Mouse (Mus musculus): ENCODE data around the gene Zfp451. TPM values are rescaled to one million over a fixed set of nuclear protein-coding genes. Genes with fewer than 3 reads are reported as not detected.

Zfp451 gene
- polyA plus RNA-seq, 1 experiment from 2014 or later, result 23.8 TPM

DNA sequence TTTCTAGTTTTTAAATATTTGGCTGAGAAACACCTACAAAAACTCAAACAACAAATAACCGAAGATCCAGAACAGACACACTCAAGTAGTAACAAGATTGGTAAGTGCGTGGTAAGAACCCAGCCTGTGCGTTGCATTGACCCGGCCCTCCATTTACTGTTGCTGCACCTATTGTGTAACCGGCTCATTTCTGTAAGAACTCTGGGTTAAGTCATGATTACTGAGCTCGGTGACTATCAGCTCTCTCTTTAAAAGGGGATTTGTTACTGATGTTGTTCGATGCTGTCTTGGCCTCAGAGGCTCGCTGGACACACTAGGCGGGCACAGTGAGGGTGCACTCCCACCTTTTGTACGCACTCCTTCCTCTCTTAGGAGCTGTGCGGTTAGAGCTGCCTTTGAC, 76.1 kb downstream of the Zfp451 start:
- no peaks in the 10 kb centered on the region for H3K4me1 ChIP-seq
- no peak overlapping the region for H3K4me3 ChIP-seq
- H3K4me2 ChIP-seq, result no peak overlapping the region
- ATAC-seq (ENCODE audit: borderline replicate concordance, extremely low read depth, low FRiP score, low TSS enrichment), result no peak
- H3K36me3 ChIP-seq, result peaks cover 29% of the 10 kb centered on the region
- no peaks in the 10 kb centered on the region for H3K9me3 ChIP-seq
- 87% methylated on average over 11 of the region's 11 CpGs for WGBS
- H3K27ac ChIP-seq, result no peak overlapping the region
- H3K9ac ChIP-seq, result no peak overlapping the region
- no peaks in the 10 kb centered on the region for H3K27me3 ChIP-seq

DNA sequence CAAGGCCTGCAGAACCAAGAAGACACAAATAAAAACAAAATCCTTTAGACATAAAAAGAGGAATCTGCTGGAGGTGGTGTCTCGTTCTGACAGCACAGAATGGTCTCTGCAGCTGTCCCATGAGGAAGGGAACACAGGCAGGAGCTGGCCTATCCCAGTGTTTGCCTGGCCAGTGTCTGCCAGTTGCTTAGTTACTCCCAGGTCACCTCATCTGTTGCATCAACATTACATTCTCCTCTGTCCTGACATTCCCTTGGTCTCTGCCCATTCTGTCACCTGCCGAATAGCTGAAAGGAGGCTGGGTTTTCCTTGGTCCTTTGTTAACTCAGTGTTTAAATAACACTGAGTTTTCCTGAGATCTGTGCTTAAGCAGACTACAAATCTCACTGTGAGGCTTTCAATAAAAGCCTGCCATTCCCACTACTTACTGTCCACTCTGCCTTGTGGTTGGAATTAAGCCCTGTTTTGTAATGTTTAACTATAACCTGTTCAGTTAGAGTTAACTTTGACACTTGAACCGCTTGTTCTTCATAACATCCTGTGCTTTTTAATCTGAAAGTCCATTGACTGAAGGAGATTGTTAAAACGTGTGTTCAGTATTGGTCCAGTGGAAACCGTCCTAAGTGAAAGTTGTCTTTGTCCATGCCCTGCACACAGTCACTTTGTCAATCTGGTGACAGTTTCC, 80.3 kb downstream of the Zfp451 start:
- peaks cover 44% of the 10 kb centered on the region for H3K36me3 ChIP-seq

DNA sequence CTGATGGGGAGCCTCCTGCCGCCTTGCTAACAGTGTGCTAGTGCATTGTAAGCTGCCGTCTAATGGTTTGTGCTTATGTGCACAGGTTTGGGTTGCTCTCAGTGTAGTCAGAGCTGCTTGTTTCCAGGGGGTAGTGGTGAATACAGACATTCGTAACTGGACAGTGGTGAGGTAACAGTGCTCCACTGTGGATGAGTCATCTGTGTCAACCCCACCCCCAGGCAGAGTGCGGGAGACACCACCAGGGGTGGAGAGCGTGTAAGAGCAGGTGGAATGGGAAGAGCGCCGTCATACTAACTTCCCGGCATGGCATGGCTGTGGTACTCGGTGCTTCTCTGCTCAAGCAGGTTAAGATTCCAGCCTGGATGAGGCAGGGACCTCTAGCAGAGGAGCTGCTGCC, 81.4 kb downstream of the Zfp451 start:
- ATAC-seq (ENCODE audit: borderline replicate concordance, extremely low read depth, low FRiP score, low TSS enrichment), result no peak
- WGBS, result 85% methylated on average over 9 of the region's 9 CpGs
- Histone ChIP-seq H3K27ac (no peak overlapping the region), H3K4me2 (no peak overlapping the region), H3K36me3 (peaks cover 40% of the 10 kb centered on the region), H3K4me3 (no peak overlapping the region), H3K4me1 (no peaks in the 10 kb centered on the region), H3K9ac (no peak overlapping the region), H3K27me3 (no peaks in the 10 kb centered on the region), H3K9me3 (no peaks in the 10 kb centered on the region)

More for the DNA sequence above, 80.3 kb downstream of the Zfp451 start:
- no peaks in the 10 kb centered on the region for H3K9me3 ChIP-seq
- 53% methylated on average over 5 of the region's 5 CpGs for WGBS
- no peak for ATAC-seq (ENCODE audit: borderline replicate concordance, extremely low read depth, low FRiP score, low TSS enrichment)
- no peak overlapping the region for H3K4me3 ChIP-seq
- no peaks in the 10 kb centered on the region for H3K27me3 ChIP-seq
- H3K4me2 ChIP-seq, result no peak overlapping the region
- no peaks in the 10 kb centered on the region for H3K4me1 ChIP-seq
- no peak overlapping the region for H3K9ac ChIP-seq
- H3K27ac ChIP-seq, result no peak overlapping the region

- ATAC-seq (ENCODE audit: borderline replicate concordance, extremely low read depth, low FRiP score, low TSS enrichment), result no peak
- no peaks in the 10 kb centered on the region for H3K9me3 ChIP-seq
- peaks cover 6% of the 10 kb centered on the region for H3K4me1 ChIP-seq
- no peaks in the 10 kb centered on the region for H3K27me3 ChIP-seq
- H3K27ac ChIP-seq, result no peak overlapping the region
- WGBS, result 87% methylated on average over 5 of the region's 5 CpGs
- H3K36me3 ChIP-seq, result peaks cover 53% of the 10 kb centered on the region
- H3K4me2 ChIP-seq, result no peak overlapping the region
- no peak overlapping the region for H3K9ac ChIP-seq
- H3K4me3 ChIP-seq, result no peak overlapping the region
Observed at GRCm38 (mm10) chr1:33725086-33725485, 89.3 kb downstream of the Zfp451 start.

GRCm38 (mm10) chr1:33724516-33724915, 89.9 kb downstream of the Zfp451 start:
- Histone ChIP-seq H3K27ac (no peak overlapping the region), H3K4me2 (no peak overlapping the region), H3K9me3 (no peaks in the 10 kb centered on the region), H3K9ac (no peak overlapping the region), H3K4me1 (peaks cover 6% of the 10 kb centered on the region), H3K27me3 (no peaks in the 10 kb centered on the region), H3K36me3 (peaks cover 51% of the 10 kb centered on the region), H3K4me3 (no peak overlapping the region)
- no peak for ATAC-seq (ENCODE audit: borderline replicate concordance, extremely low read depth, low FRiP score, low TSS enrichment)
- 82% methylated on average over 6 of the region's 6 CpGs for WGBS

- H3K36me3 ChIP-seq, result peaks cover 33% of the 10 kb centered on the region
- H3K27ac ChIP-seq, result no peak overlapping the region
- 71% methylated on average over 7 of the region's 7 CpGs for WGBS
- H3K27me3 ChIP-seq, result no peaks in the 10 kb centered on the region
- peak overlapping the region; percentile 60 for H3K4me2 ChIP-seq
- H3K4me1 ChIP-seq, result peaks cover 6% of the 10 kb centered on the region
- H3K4me3 ChIP-seq, result peak overlapping the region; percentile 64; the same call in 1 of the 2 replicates
- no peak for ATAC-seq (ENCODE audit: borderline replicate concordance, extremely low read depth, low FRiP score, low TSS enrichment)
- no peaks in the 10 kb centered on the region for H3K9me3 ChIP-seq
- H3K9ac ChIP-seq, result no peak overlapping the region
Observed at GRCm38 (mm10) chr1:33721020-33721419, 93.4 kb downstream of the Zfp451 start.

GRCm38 (mm10) chr1:33720231-33720630, 94.2 kb downstream of the Zfp451 start:
- peak overlapping the region; percentile 60 for H3K4me2 ChIP-seq
- H3K27me3 ChIP-seq, result no peaks in the 10 kb centered on the region
- under 1% methylated on average over 41 of the region's 41 CpGs for WGBS
- no peaks in the 10 kb centered on the region for H3K9me3 ChIP-seq
- peak overlapping the region; percentile 70 for H3K9ac ChIP-seq
- peak; percentile 70; the same call in 1 of the 2 replicates for ATAC-seq (ENCODE audit: borderline replicate concordance, extremely low read depth, low FRiP score, low TSS enrichment)
- peaks cover 6% of the 10 kb centered on the region for H3K4me1 ChIP-seq
- H3K27ac ChIP-seq, result peak overlapping the region; percentile 89
- peak overlapping the region; percentile 64 for H3K4me3 ChIP-seq
- peaks cover 26% of the 10 kb centered on the region for H3K36me3 ChIP-seq

- peak within 1 kb of the TSS; percentile 64 for H3K4me3 ChIP-seq
- H3K27ac ChIP-seq, result peak within 1 kb of the TSS; percentile 89
- no peaks in the 10 kb centered on the region for H3K27me3 ChIP-seq
- H3K36me3 ChIP-seq, result peaks cover 22% of the 10 kb centered on the region
- peak within 1 kb of the TSS; percentile 60 for H3K4me2 ChIP-seq
- no peaks in the 10 kb centered on the region for H3K9me3 ChIP-seq
- WGBS, result under 1% methylated on average over 54 of the region's 54 CpGs
- H3K4me1 ChIP-seq, result peaks cover 6% of the 10 kb centered on the region
- ATAC-seq (ENCODE audit: borderline replicate concordance, extremely low read depth, low FRiP score, low TSS enrichment), result peak; percentile 95
- H3K9ac ChIP-seq, result peak within 1 kb of the TSS; percentile 70
Observed at GRCm38 (mm10) chr1:33719733-33720225, 94.6 kb downstream of the Zfp451 start, which contains the start of gene Rab23. Gene Rab23, plus strand, starts transcription at chr1:33719887.

GRCm38 (mm10) chr1:33717636-33718035, 96.8 kb downstream of the Zfp451 start:
- peaks cover 6% of the 10 kb centered on the region for H3K4me1 ChIP-seq
- H3K4me3 ChIP-seq, result no peak overlapping the region
- 76% methylated on average over 1 of the region's 1 CpGs for WGBS
- no peak overlapping the region for H3K9ac ChIP-seq
- H3K36me3 ChIP-seq, result peaks cover 6% of the 10 kb centered on the region; the same call in 1 of the 2 replicates
- ATAC-seq (ENCODE audit: borderline replicate concordance, extremely low read depth, low FRiP score, low TSS enrichment), result no peak
- H3K27ac ChIP-seq, result no peak overlapping the region
- no peak overlapping the region for H3K4me2 ChIP-seq
- no peaks in the 10 kb centered on the region for H3K9me3 ChIP-seq
- H3K27me3 ChIP-seq, result no peaks in the 10 kb centered on the region

GRCm38 (mm10) chr1:33714796-33715195, 99.6 kb downstream of the Zfp451 start:
- no peak overlapping the region for H3K9ac ChIP-seq
- no peaks in the 10 kb centered on the region for H3K4me1 ChIP-seq
- H3K4me2 ChIP-seq, result no peak overlapping the region
- no peaks in the 10 kb centered on the region for H3K27me3 ChIP-seq
- H3K36me3 ChIP-seq, result no peaks in the 10 kb centered on the region
- no peak for ATAC-seq (ENCODE audit: borderline replicate concordance, extremely low read depth, low FRiP score, low TSS enrichment)
- H3K9me3 ChIP-seq, result no peaks in the 10 kb centered on the region
- WGBS, result 7% methylated on average over 10 of the region's 10 CpGs
- no peak overlapping the region for H3K27ac ChIP-seq
- H3K4me3 ChIP-seq, result no peak overlapping the region

GRCm38 (mm10) chr1:33712026-33712425, 102.4 kb downstream of the Zfp451 start:
- Histone ChIP-seq H3K4me3 (no peak overlapping the region), H3K4me2 (no peak overlapping the region)
- 85% methylated on average over 5 of the region's 5 CpGs for WGBS

More at GRCm38 (mm10) chr1:33712026-33712425, 102.4 kb downstream of the Zfp451 start:
- Histone ChIP-seq H3K36me3 (no peaks in the 10 kb centered on the region), H3K27ac (no peak overlapping the region), H3K4me1 (no peaks in the 10 kb centered on the region), H3K27me3 (no peaks in the 10 kb centered on the region), H3K9ac (no peak overlapping the region), H3K9me3 (no peaks in the 10 kb centered on the region)
- ATAC-seq (ENCODE audit: borderline replicate concordance, extremely low read depth, low FRiP score, low TSS enrichment), result no peak
